Mouse (Mus musculus) liver, postnatal 0 days (tissue): Measurements from ENCODE around the gene Angpt4.

Source experiments
- CTCF ChIP-seq: sonication (generic); IDR thresholded peaks from 2 replicates; pipeline ENCODE4 v1.5.1; 2016; ENCODE audit warnings: antibody characterized with exemption, low read depth
- EP300 ChIP-seq: IDR thresholded peaks from 2 replicates; pipeline ENCODE4 v1.6.1; 2016; ENCODE audit warnings: antibody characterized with exemption, low read depth, mild to moderate bottlenecking

GRCm38 (mm10) chr2:151866487-151866886 lies 44.5 kb upstream of the Angpt4 start:
- TF ChIP-seq CTCF (peak; percentile 69), EP300 (no peak)
